Mouse (Mus musculus) liver, embryonic 13.5 days (tissue): Measurements from ENCODE around the gene Cnga2. TPM values are rescaled to one million over a fixed set of nuclear protein-coding genes. Genes with fewer than 3 reads are reported as not detected.

Experiments
- polyA plus RNA-seq: library from polyadenylated mRNA; unstranded; fragments of >200 nt; fragmentation: Nextera tagmentation; extraction: Ambion mirVana; gene quantifications from 2 replicates; pipeline ENCODE4 v1.2.1, GENCODE M21; 2015

Gene Cnga2
- polyA plus RNA-seq, 1 experiment from 2014 or later, result 0.03 TPM

Other genes starting within 250 kb of the Cnga2 start
- 36.9 and 39.0 TPM in 2 replicates for gene Vma21, start 175.9 kb upstream of the Cnga2 start, polyA plus RNA-seq
- gene Gm1141, start 70.8 kb upstream of the Cnga2 start, polyA plus RNA-seq, result not detected in 2 replicates
- 0.85 and 1.3 TPM in 2 replicates for gene Prrg3, start 29.2 kb upstream of the Cnga2 start, polyA plus RNA-seq
- not detected in 2 replicates for gene Fate1, start 18.9 kb upstream of the Cnga2 start, polyA plus RNA-seq
- gene Magea4, start 230.2 kb downstream of the Cnga2 start, polyA plus RNA-seq, result not detected in 2 replicates